Mouse (Mus musculus) mouse embryonic stem cell (cell line): Measurements from ENCODE around the gene Parva.

ENCODE experiments used
- in situ Hi-C, 2 experiments: fragments of 300-500 bp; cut with MboI; formaldehyde crosslinking; loops; 1 replicate in 1 of 2; 3 replicates in 1 of 2; pipeline ENCODE4 v1.14.3; 2019 to 2020; ENCODE audit warnings: low sequenced_read_pairs in 2 of 2, low pct_unique_long_range_greater_than_20kb in 1 of 2, mixed read lengths in 1 of 2; ENCODE audit not compliant: unreplicated experiment in 1 of 2

The Parva gene

DNA sequence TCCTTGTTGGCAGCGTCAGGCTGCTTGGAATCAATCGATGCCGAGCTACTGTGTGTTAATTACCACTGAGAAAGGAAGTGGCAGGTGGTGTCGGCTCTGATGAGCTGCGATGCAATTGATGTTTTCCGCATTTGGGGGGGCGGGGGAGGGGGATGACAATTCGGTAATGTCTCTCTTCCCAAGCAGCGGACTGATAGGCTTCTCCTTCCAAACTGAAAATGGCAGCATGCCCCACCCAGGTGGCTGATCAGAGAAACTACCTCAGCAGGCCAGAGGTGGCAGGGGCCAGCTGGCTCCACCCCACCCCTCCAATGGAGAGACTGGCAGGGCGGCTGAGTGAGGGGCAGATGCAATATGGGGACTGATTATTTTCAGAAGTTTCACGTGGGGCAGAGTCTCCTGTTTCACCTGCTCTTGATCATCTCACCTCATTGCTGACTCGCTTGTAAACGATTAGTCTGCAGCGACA lies 11.2 kb upstream of the Parva start:
- in situ Hi-C loops: no loop called here

GRCm38 (mm10) chr7:112416730-112417513 lies 10.4 kb upstream of the Parva start:
- in situ Hi-C loops: no loop called here

- in situ Hi-C loops: no loop called here
Observed at GRCm38 (mm10) chr7:112417598-112417997, 9.7 kb upstream of the Parva start.

GRCm38 (mm10) chr7:112423438-112423837 lies 3.9 kb upstream of the Parva start:
- in situ Hi-C loops: no loop called here

DNA sequence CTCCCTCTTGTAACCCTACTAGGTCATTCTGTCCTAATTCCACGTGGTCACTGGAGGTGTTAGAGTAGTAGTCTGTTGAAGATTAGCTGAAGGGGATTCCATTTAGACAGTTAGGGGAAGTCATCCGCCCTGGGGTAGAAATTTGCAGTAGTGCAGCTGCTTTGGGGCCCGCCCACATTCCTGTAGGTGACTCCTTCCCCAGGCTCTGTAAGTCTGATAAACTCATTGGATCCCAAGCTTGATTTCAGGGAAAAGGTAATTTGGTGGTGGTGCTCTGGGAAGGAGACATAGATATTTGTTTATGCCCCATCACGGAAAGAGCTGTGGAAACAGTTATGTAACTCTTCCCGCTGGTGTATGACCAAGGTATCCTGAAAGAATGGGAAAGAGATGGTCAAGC lies 494 bp upstream of the Parva start:
- in situ Hi-C loops: no loop called here

DNA sequence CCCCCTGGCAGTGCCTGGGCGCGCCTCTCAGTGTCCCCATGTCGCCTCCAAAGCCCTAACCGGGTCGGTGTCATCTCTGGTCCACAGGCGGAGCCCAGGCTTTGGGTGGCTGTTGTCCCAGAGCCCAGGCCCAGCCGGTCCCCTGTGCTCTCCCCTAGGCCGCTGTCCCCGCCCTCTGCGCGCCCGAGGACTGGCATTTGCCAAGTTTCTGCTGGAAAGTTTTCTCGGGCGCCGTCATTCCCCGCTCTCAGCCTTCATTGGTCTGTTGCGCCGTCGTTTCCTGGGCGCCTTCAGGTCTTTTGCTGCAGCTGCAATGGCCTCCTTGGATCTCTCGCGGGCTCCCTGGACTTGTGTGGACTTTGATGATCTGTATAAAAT lies 842 bp downstream of the Parva start:
- in situ Hi-C loops: no loop called here

GRCm38 (mm10) chr7:112439846-112440245 lies 12.5 kb downstream of the Parva start:
- in situ Hi-C loops: no loop called here

DNA sequence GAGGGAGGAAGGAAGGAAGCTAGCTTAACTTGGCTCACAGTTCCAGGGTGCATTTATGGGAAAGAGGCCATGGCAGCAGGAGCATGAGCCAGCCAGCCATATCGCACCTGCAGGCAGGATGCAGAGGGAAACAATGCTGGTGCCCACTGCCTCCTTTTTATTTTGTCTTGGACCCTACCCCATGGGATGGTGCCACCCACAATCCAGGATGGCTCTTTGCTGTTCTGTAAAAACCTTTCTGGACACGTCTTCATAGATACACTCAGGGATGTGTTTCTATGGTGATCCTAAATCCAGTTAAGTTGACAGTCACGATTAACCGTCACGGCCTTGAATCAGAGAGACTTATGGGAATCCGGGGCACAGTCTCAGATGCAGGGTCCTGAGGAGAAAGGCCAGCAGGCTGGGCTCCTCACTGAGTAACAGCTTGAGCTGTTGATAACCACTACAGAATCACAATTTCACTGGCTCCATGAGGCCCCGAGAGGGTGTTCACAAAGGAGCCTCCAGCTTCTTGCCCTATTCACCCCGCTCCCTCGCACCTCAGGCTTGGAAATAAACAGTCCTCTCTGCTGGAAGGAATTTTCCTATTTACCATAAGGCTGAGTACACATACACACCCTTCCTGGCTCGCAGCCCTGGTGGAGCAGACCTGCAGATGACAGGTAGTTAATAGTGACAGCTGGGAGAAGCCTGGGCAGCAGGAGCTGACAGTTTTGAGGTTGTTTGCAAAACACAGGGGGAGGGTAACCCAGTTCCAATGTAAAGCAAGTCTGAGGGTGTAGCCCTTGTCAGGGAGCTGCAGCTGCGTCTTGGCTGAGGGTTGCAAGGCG lies 17.1 kb downstream of the Parva start:
- in situ Hi-C loops: no loop called here

- in situ Hi-C loops: no loop called here
Observed at GRCm38 (mm10) chr7:112444985-112445367, 17.7 kb downstream of the Parva start.

GRCm38 (mm10) chr7:112446498-112446897 lies 19.2 kb downstream of the Parva start:
- in situ Hi-C loops: no loop called here

DNA sequence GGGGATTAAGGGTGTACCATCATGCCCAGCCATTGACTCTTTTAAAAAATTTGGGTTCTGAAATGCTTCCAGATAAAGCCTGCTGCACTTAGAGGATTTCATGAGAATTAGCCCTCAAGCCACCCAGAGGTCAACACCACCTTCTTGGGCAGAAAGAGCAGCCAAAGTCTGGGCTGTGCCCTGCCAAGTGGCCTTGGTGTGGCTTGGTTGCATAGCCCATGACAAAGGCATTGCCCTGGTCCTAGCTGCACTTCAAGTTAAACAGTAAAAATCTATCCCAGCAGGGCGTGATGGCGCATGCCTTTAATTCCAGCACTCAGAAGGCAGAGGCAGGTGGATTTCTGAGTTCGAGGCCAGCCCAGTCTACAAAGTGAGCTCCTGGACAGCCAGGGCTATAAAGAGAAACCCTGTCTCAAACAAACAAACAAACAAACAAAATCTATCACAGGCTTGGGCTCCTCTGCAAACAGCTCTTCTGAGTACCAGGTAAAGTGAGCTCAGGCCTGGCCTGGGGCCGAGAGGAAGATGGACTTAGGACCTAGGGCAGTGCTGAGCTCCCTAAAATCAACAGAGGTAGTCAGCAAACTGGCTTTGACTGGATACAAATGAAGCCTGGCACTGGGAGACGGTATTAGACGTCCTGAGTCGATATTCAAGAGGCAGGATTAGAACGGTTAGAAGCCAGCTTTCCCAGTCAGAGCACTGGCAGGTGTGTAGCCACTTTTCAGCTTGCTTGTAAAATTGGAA lies 22.8 kb downstream of the Parva start:
- in situ Hi-C loops: no loop called here

DNA sequence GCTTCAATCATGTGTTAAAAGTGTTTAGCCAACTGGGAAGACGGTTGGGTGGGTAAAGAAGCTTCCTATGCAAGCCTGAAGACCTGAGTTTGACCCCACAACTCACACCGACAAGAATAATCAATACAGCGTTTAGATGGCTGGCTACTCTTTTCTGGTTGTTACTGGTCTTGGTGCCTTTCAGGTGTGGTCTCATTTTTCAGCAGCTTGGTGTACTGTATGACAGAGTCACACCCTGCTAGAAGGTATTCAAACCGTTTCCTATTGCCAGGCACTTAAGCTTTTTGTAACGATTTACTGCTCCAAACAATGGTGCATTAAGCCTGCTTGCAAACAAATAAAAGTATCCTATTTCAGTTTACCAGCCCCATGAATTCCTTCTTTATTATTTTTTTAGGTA lies 25.2 kb downstream of the Parva start:
- in situ Hi-C loops: no loop called here

GRCm38 (mm10) chr7:112453805-112454214 lies 26.5 kb downstream of the Parva start:
- in situ Hi-C loops: no loop called here

DNA sequence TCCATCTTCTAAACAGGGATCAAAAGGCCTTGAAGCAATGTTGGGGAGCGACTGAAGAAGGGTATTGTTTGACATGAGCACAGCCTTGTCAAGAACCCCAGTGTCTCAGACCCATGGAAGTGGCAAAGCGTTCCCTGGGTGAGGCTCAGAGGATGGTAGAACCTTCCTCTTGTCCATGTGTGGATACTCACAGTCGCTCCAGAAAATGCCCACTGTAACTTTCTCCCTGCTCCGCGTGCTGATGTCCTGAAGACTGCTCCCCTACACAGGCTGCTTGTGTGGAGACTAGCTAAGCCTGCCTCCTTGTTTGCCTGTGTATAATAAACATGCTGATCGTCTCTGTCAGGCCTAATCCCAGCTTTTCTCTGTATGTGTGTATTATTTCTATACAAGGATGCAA lies 27.1 kb downstream of the Parva start:
- in situ Hi-C loops: no loop called here

GRCm38 (mm10) chr7:112454951-112455350 lies 27.6 kb downstream of the Parva start:
- in situ Hi-C loops: loop anchor here in 1 of 2 experiments (5.0 kb wide), 1 partner anchor 48 kb away; no protein-coding TSS in a partner anchor

DNA sequence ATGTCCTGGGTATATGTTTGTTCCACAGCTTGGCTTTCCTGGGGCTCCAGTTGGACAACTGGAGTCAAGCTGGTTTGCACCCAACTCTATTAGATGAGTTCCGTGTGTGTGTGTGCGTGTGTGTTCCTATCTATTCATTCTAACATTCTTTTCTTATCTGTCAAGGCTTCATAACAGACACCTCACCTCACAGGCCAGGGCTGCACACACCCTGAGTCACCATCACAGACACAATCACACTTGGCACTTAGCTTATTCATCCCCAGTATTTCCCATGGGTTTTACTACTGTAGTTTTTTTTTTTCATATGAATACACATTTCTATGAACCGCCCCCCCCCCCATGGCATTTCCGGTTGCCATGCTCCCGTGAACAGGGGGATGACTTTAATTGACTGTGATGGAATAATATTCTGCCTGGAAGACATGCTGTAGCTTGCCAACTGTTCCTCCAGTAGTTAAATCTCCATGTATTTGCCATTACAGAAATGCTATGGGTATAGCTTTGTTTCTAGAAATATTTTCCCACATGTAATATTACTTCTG lies 28.3 kb downstream of the Parva start:
- in situ Hi-C loops: loop anchor here in 1 of 2 experiments (5.0 kb wide), 1 partner anchor 48 kb away; no protein-coding TSS in a partner anchor

DNA sequence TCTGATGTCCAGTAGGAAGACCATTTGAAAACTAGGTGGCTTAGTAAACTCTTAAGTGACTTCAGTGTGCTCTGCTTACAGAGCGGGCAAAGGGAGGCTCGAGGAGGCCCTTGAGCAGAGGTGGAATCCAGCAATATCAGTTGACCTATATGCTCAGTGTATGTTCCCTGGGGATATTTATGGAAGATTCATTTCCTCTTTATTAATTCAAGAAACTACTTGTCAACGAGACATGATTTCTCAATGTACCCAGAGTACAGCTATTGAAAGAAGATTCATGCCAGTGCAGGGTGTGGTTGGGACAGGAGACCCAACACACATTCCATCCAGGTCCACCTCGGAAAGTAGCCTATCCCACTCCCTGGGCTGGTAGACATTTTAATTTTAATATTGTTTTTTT lies 30.1 kb downstream of the Parva start:
- in situ Hi-C loops: loop anchor here in 1 of 2 experiments (5.0 kb wide), 1 partner anchor 50 kb away; no protein-coding TSS in a partner anchor

- in situ Hi-C loops: loop anchor here in 1 of 2 experiments (5.0 kb wide), 1 partner anchor 51 kb away; no protein-coding TSS in a partner anchor
Observed at GRCm38 (mm10) chr7:112457920-112458319, 30.6 kb downstream of the Parva start.
